Mouse (Mus musculus) cerebellum, adult 9-11 months (tissue): ENCODE results near the gene Tmem88.
"Not testable (repeated sequence)": the region's sequence is repeated elsewhere in the genome, so short reads cannot be mapped to it uniquely, and the experiment has no call there.

Experiments
- DNase-seq: peaks from one replicate; pipeline ENCODE4 v3.0.0; 2022

Tmem88 gene

DNA sequence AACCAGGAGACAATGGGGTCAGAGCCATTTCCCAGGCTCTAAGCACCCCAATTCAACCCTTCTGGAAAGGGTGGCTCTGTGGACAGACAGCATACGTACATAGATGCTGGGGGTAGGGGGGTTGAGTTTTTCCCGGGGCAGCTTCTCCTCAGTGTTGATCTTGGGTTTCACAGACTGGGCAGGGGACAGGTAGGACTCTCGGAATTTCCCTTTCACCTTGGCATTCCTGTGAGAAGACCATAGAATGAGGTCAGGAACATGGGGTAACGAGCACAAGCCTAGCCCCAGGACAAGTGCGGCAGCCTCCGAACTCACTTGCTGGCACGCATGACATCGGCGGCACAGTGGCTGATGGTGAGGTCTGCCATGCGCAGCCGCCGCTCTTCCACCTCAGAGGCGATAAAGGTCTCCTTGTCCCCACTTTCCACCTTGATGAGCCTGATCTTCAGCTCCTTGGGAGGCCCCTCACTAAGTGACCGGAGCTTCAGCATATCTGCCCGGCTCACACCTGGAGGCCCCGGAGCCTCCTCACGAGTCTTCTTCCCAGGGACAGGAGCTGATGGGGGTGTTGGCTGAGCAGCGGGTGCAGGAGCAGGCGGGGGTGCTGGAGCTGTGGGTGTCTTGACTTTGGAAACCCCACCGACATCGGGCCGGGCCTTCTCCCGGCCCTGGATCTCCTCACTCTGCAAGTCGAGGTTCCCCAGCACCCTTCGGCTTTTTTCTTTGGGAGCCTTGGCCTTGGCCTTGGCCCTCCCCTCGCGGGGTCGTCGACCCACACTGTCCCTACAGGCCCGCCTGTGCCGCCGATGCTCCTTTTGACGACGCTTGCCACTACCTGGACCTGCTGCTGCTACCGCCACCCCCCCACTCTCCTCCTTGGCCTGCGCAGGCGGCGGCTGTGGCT, 5.9 kb upstream of the Tmem88 start:
- DNase-seq = no peak

DNA sequence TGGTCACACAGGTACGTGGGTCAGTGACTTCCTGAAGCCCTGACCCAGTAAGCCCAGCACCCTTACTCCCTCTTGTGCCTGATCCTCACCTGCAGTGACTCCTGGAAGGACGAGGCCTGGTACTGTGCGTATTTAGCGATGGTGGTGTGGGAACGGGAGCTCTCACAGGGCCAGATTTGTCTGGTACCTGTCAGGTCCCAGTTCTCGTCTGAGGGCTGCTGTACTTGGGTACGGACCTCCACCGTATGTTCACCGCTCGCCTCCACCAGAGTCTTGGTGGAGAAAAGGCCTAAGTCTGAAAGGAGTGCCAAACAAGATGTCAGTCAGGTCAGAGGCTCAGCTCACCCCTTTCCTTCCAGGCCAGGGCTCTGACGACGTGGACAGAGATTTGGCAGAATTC, 4.0 kb upstream of the Tmem88 start:
- peak; percentile 62 for DNase-seq

DNA sequence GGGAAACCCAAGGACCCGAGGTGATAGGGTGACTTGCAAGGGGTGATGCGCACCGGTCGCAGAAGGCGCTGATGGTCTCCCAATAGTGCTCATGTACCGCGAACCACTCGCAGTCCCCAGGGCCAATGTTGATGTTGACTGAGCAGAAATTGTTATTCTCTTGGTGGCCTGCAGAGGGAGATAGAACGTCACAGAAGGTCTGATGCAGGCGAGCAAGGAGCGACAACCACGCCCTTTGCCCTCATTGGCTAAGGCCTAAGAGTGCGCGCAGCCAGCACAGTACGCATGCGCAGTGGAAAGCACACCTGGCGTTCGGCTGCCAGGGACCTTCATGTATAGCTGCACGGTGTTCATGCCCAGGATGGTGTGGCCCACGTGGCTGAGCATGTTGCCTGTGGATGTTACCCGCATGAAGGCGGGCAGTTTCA, 3.2 kb upstream of the Tmem88 start:
- peak; percentile 97 for DNase-seq

DNA sequence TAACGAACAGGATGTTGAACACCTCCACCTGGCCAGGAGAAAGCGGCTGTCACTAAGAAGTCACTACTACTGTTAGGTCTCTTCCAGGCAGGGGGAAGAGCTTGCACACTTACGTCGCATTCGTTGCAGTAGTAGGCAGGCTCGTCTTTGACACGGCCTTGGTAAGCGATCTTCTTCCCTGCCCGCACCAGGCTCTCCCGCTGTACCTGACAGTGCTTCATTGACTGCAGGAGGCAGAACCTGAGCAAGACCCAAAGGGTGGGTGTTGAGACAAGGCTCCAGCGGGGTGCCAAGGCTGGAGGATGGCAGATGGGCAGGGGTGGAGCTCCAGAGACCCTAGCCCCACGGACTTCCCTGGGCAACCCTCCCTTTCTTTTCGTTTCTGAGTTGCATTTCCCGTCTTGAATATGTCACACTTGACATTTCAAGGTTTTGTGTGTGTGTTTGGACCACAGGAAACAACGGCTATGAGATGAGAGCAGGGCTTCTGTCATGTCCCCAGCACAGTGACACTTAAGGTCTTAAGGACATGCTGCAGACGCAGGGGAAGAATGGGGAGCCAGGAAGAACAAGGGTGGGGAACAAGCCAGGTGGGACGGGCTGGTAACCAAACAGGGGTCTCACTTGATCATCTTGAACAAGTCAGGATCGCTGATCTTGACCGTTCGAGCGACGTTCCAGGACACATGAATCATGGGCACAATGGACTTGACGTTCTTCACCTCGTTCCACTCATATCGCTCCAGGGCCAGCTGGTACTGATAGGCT, 2.2 kb upstream of the Tmem88 start:
- peak; percentile 64 for DNase-seq

DNA sequence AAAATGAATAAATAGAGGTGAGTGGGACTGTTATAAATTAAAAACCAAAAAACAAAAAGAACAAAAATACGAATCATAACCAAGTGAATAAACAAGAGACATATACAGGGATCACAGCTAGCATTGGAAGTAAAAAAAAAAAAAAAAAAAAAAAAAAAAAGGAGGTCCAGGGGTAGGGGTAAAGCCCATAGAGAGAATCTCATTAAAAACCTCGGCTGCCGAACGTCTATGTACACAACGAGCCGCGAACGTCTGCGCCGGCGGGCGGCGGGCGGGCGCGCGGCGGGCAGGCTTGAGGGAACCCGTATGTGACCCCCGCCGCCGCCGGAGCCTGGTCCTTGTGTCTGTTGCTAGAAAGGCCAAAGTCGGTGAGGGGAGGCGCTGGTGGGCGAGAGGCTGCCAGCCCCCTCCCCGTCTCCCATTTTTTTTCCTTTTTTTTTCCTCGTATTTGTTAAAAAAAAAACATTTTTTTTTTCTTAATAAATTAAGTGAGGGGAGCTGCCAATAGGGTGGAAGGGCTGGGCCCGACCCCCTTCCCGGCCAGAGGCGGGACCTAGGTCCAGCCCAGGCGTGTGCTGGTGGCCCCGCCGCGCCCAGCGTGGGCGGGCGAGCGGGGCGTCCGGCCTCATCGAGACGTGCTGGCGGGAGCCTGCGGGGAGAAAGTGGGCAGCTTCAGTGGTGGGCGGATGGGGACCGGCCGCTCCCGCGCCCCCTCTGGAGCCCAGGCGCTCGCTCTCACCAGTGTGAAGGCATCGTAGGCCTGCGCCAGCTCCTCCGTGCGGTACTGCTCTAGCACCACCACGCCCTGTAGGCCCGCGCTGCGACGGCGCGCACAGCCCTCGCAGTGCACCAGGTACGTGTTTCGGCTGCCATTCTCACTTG, 1.4 kb upstream of the Tmem88 start:
- DNase-seq = peak; percentile 67

DNA sequence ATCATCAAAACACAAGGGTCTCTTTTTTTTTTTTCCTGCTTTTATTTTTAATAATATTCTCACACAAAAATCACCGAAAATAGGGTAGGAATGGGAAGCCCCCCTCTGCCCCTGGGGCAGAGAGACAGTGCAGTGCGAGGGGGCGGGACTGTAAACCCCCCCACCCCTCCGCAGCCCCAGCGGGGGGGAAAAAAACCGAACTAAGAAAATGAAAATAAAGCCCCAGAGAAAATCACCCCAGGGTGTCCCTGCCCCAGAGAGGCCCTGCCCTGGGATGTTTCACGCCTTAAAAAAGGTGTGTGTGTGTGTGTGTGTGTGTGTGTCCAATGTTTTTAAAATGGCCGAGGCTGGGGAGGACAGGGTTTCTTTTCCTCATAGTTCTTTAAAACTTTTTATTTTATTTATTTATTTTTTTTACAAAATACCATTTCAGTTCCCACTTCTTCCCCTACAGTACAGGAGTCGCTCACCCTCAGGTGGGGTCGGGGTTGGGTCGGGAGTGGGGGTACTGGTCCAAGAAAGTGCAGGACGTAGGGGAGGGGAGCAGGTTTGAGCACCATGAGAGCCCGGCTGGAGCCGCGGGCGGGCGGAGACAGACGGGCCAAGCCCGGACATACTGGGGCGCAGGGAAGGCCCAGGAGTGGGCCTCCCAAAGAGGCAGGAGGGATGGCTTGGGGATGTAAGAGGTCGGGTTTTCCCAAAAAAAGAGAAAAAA, 609 bp upstream of the Tmem88 start:
- peak; percentile 66 for DNase-seq

DNA sequence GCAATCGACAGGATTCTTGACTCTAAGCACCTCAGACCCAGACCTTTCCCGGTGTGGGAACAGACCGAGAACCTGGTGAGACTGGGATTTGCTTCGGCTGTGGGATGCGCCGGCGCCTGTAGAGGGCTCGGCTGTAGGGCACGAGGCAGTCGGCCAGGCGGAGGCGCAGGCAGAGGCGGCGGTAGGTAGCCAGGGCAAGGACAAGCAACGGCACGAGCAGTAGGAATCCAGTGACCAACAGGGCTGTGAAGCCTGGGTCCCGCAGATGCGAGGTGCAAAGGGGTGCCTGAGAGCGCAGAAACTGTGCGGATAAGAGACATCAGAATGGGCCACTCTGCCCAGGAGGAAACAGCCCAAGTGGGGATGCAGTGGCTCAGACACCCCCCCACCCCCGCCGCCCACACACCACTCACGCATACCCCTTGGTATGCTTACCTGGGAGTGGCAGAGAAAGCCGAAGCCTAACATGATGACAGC, 415 bp downstream of the Tmem88 start:
- DNase-seq = peak; percentile 73

DNA sequence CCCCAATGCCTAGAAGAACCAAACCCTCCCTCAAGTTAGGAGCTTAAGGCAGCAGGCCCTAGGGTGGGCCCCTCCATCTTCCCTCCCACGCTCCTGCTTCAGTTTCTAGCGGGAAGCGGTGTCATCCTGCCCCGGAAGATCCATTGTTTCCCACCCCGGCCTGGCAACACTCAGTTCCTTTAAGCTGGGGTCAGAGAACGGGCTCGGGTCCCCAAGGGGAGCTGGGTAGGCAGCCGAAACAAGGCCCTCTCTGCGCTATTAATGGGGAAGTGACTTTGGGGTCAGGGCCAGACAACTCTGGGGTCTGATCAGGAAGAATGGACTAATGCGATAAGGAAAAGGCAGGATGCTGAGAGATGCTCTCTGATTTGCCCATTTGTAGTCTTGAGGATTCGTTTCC, 1.3 kb downstream of the Tmem88 start:
- peak; percentile 72 for DNase-seq

DNA sequence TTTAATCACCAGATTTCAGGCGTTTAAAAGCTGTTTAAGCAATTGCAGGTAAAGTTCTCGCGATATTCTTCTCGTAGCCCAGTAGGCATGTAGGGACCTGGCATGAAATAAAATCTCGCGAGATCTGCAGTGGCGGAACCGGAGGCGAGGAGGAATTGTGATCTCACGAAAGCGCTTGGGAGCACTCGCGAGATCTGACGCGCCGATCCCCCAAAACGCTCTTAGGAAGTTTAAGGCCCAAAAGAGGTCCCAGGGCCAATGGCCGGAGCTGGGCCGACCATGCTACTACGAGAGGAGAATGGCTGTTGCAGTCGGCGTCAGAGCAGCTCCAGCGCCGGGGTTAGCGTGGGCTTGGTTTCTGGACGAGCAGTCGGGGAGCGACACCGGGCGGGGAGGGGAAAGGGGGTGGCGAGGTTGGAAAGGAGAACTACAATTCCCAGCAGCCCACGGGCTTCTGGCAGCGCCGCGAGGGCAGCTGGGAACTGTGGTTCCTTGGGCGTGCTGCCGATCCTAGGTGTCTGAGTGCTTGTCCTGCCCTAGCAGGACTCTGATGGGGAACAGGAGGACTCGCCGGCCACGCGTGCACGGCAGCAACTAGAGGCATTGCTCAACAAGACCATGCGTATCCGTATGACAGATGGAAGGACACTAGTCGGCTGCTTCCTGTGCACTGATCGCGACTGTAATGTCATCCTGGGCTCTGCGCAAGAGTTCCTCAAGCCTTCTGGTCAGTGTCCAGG, 2.2 kb downstream of the Tmem88 start:
- peak; percentile 99 for DNase-seq

DNA sequence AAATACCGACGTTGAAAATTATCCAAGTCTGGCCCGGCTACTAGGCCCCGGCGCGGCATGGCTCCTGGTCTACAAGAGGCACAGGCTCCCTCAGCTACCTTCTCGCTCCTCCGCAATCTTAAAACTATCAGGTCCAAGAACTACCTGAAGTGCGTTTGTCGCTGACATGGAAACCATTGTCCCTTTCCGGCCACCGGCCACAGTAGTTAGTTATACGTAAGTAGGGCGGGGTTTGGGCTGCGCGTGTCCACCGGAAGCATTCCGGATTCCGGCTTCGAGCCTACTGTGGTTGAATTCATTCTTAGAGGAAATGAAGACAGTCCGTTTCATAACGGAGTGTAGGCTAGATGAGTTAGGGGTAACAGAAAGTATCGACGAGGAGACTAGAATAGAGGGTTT, 2.8 kb downstream of the Tmem88 start, which contains the start of the genes Naa38 and Cyb5d1:
TSS of gene Naa38 (plus strand) at position 253 of the 399 bp plus-strand sequence.
TSS of gene Cyb5d1 (minus strand) at position 397 of the 399 bp plus-strand sequence.
- DNase-seq = peak; percentile 95

DNA sequence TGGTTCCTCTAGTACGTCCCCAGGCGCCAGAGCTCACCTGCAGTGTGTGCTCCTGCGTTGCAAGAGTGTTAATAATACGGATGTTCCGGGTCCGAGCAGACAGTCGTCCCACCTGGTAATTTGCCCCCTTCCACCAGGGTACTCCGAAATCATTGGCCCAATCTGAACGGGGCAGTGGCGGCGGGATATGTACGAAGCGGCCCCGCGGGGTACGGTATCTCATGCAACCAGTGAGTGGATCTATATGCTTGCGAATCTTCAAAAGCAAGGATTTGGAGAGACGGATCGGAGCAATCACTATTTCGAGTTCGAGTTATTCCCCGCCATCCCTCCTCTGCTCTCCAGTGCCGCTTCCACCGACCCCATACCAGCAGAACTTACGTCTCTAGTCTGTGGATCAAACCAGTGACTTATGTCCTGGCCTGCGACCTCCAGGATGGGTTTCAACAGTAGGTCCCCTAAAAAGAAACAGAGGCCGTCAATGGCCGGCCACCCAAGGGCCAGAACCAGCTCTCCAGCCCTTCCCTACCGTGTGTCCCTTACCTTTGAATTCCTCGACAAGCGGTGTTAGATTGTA, 3.4 kb downstream of the Tmem88 start:
- DNase-seq = not testable (repeated sequence)

DNA sequence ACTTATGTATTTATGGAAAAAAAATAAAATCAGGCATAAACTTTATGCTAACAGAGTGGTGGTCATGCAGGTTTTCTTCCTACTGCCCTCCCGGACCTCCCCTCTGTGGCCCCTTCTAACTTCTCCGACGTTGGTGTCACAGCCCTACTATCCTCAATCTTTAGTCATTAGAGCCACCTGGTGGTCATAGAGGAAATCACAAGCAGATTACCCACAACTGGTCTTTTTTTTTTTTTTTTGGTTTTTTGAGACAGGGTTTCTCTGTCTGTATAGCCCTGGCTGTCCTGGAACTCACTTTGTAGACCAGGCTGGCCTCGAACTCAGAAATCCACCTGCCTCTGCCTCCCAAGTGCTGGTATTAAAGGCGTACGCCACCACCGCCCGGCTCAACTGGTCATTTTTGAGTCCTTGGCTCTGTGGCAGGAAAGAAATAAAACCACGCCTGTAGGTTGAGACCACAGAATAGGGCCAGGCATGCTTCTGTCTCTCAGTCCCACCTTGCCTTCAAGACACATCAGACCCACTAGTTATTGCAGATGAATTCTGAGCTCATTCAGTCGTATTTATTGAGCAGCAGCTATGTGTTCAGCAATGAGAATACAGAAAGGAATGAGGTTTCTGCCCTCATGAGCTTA, 7.5 kb downstream of the Tmem88 start:
- DNase-seq = peak; percentile 64

DNA sequence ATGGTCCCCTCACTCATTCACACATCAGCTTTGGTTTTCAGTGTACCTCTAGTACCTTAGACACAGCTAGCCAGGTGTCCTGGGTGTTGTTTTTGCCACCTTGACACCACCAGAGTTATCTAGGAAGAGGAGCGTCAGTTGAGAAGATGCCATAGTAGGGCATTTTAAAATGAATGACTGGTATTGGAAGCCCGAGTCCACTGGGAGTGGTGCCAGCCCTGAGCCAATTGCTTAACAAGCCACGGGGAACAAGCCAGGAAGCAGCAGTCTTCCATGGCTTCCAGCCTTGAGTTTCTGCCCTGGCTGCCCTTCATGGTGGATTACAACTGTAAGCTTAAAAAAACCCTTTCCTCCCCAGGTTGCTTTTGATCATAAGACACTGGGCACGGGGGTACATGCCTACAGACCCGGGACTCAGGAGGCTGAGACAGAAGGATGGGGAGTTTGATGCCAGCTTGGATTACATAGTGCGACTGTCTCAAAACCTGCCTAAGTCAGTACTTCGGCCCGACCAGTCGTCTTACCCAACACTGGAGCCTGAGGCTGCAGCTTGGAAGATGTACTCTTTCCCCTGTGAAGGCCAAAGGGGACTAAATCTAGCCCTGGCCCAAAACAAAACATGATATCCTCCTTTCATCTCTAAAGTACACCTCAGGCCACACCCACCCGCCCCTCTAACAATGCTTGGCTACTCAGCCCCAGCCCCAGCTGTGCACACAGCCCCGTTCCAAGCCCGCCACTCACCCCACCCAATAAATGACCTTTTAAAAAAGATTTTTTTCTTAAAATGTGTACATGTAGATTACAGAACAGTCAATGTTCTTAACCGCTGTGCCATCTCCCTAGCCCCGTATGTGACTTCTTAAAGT, 8.3 kb downstream of the Tmem88 start:
- peak; percentile 56 for DNase-seq

DNA sequence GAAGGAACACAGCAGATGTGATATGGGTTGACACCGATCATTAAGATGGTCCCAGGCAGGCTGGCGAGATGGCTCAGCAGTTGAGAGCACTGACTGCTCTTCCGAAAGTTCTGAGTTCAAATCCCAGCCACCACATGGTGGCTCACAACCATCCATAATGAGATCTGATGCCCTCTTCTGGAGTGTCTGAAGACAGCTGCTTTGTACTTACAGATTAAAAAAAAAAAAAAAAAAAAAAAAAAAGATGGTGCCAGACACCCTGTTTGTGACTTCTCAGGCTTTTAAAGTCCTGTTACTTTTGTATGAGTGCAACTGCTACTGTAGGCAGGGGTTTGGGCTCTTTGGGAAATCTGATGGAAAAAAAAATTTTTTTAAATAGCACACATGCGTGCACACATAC, 9.4 kb downstream of the Tmem88 start:
- no peak for DNase-seq

DNA sequence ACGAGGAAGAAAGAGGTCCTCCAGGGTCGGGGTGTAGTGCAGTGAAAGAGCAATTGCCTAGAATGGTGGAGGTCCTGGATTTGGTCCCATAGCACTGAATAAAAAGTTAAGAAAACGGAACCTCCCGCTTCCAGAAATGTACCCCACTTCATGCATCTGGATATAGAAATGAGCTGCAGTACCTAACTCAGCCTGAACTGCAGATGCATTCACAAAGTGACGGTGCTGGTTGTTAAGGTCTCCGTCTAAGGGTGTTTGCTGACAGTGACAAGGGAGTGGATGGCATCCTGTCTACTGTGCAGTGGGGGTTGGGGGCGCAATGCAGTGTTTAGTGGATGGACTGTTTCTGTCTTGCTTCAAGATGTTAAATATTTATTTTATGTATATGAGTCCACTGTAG, 11.3 kb downstream of the Tmem88 start:
- no peak for DNase-seq

DNA sequence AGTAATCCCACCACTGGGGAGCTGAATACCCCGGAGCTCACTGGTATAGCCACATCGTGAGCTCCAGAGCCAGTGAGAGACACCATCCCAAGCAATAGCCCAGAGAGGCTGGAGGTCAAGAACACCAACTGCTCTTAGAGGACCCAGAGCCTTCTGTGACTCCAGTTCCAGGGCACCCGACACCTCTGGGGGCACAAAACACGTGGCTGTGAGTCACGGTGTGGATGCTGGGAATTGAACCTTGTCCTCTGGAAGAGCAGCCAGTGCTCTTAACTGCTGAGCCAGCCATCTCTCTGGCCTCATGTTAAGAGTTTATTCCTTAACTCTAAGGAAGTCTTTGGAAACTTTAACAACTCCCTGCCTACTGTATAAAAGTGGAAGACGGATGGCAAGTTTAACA, 13.1 kb downstream of the Tmem88 start:
- DNase-seq = no peak

DNA sequence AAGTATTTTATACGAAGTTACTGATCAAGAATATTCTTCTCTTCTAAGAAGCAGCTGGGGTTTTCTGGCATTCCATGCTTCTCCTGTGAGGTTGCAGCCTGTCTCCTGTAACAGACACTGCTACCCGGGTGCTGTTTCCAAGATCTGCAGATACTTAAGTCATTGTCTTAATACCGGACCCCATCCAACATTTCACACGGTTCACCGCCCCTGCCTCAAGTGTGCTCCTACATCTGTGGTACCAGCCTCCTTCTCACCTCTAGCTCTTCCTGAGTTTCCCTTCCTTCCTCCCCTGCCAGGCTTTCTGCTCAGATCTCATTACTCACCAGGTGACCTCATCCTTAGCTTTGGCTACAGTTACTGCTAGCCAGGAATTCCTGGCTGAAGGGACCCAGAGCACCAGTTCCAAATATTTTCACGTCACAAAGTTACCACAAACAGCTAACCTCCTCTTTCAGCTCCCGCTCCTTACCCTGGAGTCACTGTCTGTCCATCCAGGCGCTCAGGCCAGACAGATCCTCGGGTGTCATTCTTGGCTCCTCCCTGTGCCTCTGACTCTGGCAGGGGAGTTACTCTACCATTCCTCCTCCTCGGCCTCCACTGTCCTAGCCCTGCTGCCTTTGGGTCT, 15.4 kb downstream of the Tmem88 start:
- no peak for DNase-seq

DNA sequence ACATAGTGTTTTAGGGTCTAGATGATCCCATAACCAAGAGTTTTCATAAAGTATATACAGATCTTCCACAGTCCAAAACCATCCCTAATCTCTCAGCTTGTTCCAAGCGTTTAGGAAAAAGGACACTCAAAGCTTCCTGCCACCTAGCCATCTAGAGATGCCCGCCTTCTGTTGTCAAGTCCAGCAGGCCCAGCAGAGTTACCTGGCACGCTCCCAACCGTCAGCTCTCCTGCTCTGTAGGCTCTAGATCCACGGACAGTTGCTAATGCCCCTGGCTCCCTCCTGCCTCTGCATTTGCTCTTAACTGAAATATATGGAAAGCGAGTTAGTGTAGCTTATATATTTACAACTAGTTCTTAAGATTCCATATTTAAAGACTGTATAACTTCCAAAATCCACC, 16.7 kb downstream of the Tmem88 start:
- peak; percentile 71 for DNase-seq

DNA sequence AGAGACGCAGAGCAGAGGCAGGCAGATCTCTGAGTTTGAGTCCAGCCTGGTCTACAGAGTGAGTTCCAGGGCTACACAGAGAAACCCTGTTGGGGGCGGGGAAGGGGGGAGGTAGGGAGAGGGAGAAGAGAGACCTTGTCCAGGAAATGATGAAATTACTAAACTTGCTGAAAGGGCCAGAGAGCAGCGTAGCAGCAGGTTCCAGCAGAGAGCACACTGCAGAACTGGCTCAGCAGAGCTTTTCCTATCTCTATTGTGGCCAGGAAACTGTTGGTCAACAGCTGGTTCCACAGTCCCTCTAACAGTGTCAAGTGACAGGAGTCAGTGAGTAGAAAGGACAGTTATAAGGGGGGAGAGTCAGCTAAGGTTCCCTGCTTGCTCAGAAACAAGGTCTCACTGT, 18.4 kb downstream of the Tmem88 start:
- DNase-seq = no peak
